Mouse (Mus musculus) WW6 (cell line): ENCODE measurements around the gene Apbb2.

Experiments
- DNase-seq: peaks from one replicate; pipeline ENCODE4 v3.0.0-alpha.2; 2013; ENCODE audit warnings: low read depth, low spot score

The Apbb2 gene

DNA sequence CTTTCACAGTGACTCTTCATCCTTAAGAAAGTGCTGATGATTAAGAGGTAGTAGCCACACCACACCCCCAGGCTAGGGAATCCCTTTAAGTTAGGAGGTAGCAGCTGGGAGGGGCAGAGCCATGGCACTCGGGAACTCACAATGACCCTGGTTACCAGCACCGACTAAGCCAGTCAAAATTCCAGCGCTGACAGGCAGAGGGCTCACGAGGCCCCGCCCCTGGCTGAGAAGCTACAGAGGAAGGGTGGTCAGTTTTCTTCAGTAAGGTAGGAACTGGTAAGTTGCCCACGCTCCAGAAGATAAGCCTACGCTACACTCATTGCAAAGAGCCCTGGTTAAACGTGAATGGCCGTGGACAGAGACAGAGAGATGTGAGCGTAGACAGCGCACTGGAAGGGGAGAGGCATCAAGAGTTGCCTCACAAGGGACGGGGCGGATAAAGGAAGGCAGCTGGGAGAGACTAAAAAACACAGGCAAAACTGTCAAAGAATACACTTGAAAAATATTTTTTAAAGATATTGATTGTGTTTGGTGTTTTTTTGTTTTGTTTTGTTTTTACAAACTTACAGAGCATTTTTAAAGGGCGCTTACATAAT is 100.1 kb downstream of the Apbb2 start:
- peak; percentile 18 for DNase-seq

DNA sequence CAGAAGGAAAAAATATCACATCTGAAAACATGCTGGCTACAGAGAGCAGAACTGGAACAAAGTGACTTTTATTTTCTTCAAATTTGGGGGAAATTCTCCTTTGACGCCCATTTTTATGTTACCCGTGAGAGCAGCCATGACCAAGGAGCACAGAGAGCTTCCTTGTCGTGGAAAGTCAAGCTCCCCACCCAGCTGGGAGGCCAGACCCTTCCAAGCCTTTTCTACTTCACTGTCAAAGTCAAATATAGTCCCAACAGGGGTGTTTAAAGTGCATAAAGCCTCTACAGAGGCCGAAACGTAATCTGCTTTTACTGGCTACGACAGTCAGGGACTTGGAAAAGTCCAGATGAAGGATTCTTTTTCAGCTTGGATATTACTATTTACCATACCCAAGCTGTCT is 101.1 kb downstream of the Apbb2 start:
- no peak for DNase-seq

DNA sequence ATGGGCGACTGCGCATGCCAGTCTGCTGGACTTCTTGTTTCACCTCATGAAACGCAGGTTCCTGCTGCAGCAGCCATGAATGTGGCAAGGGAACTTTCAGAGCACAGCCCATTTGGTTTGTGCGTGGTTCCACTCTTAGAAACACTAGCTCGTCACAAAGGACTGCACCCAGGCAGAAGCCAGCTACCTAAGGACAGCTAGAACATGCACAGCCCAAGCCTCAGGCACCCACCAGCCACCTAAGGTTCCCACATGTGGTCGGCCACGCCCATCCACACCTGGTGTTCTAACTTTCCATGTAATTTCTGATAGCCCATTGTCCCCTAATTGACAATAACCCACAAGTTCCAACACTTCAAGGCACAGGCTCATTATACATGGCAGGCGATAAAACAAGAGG is 102.3 kb downstream of the Apbb2 start:
- DNase-seq: no peak

DNA sequence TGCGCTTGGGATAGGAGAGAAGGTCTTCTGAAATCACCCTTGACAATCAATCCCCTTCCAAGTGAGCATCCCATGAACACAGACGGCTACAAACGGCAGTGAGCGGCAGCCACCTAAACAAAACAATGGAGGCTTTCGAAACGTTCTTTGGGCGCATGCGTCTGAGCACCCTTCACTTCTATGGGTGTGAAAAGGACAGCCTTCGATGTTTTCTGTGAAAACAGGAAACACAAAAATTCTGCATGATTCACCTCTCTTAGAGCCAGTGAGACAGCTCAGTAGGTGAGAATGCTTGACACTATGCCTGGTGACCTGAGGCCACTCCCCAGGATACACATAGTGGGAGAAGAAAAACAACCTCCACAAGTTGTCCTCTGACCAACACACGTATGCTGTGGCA is 103.3 kb downstream of the Apbb2 start:
- no peak for DNase-seq

DNA sequence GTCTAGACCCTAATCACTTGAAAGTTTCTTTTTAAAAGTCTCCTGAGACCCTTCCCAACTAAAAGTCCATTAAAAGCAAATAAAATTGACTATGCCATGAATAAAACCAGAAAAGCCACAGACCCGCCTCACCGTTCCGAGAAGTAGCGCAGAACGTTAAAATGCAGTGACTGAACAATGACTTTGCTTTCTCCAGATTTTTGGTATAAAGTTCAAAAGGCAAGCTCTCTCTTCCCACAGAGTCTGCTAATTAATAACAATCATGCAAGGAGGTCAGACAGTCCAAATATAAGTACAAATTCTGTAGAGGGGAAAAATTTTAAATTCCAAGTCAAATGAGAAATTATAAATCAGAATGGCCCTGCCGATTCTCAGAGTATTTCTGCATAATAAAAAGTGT is 103.9 kb downstream of the Apbb2 start:
- no peak for DNase-seq

DNA sequence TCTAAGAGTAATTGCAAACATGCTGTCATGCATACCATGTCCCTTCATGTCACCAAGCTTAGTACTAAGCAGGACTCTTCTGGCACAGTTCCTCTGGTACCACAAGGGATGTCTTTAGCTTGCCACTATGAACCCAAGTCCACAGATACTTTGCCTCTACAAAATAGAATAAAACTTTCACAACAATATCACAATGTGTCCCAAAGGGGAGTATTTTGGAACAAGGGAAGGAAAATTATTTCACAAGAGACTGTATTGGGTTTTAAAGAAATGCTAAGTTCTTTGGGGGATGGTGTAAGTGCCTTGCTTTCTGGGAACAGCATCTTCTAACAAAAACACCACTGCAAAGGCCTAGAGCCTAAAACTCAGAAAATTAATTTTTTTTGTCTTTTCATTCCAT is 105.2 kb downstream of the Apbb2 start:
- no peak for DNase-seq

DNA sequence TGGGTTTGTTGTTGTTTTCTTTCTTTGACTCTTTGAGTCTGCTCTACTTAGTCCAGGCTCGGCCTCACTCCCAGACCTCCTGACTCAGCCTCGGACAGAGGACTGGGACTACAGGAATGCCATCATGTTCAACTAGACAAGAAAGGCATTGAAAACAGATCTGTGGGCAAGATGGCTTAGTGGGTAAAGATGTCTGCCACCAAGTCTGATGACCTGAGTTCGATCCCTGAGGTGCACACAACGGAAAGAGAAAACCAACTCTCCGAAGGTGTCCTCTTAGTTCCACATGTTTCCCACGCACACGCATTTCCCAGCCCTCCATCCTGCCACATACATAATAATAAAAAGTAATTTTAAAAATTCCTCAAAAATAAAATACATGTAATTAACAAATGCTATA is 106.1 kb downstream of the Apbb2 start:
- no peak for DNase-seq

DNA sequence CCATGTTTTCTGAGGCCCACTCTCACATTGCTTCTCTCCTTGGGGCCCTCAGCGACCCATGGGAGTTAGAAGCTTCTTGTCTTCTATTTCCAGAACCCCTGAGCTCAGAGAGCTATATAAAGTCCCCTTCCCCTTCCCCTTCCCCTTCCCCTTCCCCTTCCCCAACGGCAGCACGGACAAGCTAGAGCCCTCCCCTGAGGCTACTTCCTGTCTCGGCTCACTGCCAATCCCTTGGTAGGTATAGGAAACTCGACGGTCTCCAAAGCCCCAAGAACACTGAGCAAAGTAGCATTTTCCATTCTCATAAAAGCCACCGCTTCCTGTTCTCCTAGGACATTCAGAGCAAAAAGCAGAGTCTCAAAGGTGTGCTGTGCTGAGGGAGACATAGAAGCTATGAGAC is 107.9 kb downstream of the Apbb2 start:
- DNase-seq: no peak

DNA sequence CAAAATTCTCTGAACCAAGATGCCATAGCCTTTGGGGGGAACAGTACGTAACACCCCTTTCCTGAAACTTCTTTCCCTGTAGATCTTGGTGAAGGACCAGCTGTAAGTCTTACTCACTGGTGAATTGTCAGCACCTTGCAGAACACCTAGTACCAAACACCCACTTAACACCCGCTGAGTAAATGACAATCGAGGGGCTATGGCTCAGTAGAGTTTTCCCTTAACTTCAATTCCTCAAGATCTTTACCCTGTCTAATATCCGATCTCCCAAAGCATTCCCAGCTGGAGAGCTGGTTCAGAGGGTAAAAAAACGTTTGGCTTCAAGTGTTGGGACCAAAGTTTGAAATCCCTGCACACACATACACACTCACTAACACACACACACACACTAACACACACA is 109.4 kb downstream of the Apbb2 start:
- DNase-seq: no peak

DNA sequence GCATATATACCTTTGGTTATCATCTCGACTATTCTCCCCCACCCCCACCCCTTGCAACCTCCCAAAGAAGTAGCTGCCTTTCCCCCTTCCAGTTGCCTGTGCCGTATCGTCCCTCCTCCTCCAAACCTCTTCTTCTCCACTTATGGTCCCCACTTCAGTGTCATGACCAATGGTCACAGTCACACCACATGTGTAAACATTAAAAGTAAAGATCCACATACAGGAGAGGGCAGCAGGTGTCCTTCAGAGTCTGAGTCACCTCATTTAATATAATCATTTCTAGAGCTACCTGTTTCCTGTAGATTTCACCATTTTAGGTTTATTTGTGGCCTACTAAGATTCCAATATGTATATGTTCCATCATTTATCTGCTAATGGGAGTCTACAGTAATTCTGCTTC is 113.0 kb downstream of the Apbb2 start:
- no peak for DNase-seq

DNA sequence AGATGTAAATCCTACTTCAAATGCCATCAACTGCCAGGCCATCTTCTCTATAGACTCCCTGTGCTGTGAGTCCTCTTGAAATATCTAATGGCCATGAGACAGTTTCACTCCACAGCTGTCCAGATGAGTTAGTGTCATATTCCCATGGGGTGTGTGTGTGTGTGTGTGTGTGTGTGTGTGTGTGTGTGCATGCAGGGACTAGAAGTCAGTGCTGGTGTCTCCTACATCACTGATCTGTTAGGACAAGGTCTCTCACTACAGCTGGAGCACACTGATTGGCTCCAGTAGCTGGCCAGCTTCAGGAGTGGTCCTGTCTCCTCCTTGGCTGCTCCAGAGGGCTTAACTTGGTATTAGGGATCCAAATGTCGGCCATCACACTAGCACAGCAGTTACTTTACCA is 113.5 kb downstream of the Apbb2 start:
- no peak for DNase-seq

DNA sequence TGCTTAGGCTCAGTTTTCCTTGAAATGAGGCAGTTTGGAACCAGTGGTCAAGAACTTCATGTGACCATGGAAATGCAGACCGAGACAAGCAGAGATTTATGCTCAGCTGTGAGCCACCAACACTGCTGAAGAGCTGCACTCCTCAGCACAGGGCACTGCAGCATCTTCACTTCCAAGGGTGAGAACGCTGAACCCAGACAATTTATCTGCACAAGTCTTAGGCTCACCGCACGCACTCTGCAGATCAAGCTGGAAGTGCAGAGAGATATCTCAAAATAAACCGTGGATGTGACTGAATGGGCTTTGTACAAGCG is 114.2 kb downstream of the Apbb2 start:
- no peak for DNase-seq

DNA sequence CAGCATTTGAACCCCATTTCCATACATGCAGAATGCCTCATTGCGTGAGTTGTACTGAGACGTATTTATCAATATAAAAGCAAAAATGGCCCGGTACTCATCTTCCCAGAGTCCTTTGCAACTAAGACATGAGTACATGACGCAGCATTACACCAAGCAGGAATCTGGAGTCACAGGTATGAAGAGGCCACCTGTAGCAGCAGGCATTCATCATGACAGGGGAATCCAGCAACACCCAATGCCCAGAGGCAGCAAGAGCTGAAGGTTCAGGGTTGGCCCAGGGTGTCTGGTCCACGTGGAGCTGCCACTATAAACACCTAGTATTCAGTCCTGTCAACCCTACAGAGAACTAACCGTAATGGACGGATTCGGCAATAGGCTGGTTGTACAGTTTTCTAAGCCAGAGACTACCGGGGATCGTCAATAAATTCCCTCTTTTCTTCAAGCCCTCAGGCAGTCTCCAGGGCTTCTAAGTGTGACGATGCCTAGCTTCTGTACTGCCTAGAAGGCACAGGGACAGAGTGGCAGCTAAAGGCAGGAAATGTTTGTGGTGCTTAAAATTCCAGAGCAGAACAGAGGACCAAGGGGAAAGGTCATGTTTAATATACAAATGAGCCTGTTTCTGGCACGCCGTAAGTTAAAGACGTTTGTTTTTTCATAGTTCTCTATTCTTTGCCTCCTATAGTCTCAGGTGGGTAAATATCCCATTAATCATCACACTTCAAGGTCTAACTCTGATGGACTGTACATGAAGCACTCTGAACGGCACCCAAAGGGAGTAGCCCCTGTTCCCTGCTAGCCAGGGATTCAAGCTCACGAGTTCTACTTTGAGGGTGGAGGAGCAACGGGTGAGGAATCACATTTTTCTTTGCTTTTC is 114.8 kb downstream of the Apbb2 start:
- no peak for DNase-seq

DNA sequence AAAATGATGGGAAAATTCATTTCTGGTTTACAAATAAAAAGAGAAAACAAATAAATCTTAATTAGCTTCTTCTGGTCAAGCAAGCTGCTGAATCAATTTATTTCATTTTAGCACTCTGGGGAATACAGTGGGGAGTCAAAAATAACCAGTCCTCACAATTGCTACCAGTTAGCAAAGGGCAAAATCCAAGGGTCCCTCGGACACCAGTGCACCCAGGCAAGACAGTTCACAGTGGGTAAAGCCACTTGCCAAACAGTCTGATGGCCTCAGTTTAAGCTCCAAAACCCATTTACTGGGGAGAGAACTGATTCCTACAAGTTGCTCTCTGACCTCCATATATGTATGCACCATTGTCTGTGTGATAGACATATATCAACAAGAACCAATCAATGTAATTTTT is 115.6 kb downstream of the Apbb2 start:
- no peak for DNase-seq

DNA sequence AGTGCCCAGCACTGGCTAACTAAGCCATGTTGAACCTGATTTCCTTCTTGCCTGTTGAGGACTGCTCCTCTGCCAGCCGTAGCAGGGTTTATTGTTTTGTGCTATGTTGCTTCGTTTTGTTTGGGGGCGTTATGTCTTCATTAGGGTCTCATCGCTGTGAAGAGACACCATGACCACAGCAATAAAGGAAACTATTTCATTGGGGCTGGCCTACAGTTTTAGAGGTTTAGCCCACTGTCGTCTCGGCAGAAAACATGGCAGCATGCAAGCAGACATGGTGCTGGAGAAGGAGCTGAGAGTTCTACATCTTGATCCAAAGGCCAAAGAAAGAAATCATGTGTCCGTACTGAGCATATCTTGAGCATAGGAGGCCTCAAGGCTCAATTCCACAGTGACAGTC is 119.0 kb downstream of the Apbb2 start:
- no peak for DNase-seq

DNA sequence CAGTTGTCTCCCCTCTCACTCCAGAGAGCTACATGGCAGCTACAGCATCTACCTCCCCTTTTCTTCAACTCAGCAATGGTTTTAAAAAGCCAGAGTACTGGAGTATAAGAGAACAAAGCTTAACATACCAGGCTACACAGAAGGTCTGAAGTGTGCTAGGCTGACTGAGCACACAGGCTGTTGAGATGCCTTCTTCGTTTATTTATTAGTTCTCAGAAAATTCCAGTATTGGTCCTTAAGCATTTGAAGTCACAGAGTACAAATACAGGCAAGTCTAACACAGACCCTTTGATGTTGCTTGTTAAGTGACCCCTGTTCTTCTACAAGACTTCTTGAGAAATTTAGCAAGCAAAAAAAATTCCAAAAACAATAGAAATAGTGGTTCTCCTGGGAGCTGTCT is 120.4 kb downstream of the Apbb2 start:
- no peak for DNase-seq

DNA sequence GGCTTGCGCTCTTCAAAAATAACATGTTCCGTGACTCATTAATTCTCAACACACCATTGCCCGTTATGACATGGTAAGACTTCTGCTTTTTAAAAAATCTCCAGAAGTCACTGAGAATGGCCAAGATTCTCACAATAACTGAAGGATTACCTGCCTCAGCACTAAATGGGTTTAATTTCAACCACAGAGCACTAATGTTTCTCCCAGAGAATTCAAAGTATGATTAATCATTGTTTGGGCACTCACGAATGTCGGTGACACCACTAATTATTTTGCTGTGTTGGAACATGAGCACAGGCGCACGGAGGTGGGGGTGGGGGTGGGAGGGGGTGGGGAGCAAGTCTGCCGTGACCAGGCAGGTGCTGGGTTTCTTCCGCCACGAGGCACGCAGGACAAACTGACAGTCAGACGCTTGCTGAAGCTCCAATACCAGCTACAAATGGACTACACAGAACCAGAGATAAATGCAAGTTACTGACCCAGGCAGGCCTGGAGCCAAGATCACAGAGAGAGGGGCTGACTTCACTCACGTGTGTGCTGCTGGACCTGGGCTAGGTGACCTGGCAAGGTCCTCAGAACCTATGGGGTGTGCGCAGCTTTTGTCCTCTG is 121.0 kb downstream of the Apbb2 start:
- DNase-seq: no peak

DNA sequence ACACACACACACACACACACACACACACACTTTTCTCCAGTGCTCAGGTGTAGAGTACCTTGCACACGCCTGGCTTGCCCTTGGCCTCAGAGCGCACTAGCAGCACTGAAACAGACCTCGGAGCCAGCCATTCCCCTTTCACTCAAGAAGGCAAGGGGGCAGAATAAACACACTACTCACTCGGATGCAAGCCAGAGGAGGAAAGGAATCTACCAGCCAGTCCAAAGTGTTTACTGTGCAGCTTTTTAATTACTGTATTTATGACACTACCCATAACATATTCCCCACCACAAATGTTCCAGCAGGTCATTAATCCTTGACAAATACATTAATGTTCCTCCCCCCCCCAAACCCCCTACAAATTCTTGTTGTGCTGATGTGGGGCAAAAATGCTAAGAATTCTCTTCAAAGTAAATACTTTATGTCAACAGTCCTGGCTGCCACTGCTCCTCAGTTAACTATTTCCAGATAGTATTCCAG is 121.7 kb downstream of the Apbb2 start:
- no peak for DNase-seq

DNA sequence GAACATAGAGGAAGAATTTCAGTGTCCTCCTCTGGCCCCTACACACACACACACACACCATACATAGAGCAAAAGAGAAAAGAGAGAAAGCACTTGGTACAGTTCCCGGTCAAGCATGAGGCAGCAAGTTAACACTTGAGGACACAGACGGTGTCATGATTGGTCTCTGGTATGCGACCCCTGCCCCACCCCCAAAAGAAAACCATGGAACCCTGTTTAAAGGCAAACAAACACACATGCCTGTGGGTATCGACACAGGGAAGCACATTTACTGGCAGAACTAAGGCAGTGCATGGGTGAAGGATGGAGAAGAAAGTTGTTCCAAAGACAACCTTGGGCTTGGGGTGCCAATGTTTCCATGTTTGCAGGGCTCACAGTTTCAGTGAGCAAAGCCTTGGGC is 123.9 kb downstream of the Apbb2 start:
- DNase-seq: no peak

DNA sequence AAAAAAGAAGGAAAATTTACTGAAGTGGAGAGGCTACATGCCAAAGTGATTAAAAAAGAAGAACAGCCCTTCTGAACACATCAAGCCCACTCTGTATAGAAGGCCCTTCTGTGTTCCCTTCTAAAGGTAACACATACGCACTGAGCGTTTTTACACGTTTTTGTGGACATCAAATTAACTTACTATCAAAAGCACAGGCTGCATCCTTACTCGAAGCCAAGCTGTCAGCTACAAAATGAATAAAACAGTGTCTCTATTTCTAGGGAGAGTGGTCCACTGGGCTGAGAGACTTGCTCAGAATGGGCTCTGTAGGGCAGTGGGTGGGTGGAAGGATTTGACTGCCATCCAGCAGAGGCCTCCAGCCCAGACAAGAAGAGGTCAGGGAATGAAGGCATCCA is 126.0 kb downstream of the Apbb2 start:
- no peak for DNase-seq

DNA sequence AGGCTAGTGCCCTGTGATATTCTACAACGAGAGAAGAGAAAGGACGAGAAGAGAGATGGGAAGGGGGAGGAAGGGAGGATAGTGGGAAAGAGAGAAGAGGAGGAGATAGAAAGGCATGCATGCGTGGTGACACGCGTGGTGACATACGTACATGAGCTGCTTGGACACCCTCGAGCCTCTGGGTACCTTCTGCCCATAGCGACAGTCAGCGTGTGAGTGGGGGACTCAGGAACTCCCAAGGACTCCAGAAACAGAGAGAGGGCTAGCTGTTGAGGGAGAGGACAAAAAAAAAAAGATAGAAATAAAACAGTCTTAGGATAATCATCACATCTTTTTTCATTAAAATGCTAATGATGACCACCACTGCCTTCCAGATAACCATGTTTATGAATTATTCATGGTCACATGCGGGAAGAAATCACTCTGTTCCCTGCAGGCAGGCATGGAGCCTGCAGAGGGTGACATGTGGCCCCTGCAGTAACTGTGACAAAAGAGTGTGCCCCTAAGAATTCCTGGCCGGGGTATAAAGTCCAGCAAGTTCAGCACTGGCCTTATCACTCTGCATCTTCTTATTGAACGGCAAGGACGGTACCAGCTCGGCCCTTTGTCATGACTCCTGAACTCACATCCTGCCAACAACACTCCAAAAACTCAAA is 126.5 kb downstream of the Apbb2 start:
- no peak for DNase-seq

DNA sequence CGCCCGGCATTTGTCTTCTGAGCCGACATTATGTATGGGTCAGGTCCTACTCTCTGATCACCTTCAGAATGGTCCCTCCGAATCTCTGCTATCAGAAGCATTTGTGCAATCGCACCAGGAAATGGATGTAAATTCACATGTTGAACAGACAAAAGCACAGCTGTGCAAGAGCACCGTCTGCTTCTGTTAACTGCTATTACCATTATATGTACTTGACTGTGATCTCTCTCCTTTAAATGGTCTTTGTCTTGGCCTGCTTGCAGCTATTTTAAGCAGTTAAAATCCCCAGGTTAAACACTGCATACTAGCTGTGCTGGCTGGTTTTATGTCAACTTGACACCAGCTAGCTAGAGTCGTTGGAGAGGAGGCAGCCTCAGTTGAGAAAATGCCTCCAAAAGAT is 132.6 kb downstream of the Apbb2 start:
- DNase-seq: no peak

DNA sequence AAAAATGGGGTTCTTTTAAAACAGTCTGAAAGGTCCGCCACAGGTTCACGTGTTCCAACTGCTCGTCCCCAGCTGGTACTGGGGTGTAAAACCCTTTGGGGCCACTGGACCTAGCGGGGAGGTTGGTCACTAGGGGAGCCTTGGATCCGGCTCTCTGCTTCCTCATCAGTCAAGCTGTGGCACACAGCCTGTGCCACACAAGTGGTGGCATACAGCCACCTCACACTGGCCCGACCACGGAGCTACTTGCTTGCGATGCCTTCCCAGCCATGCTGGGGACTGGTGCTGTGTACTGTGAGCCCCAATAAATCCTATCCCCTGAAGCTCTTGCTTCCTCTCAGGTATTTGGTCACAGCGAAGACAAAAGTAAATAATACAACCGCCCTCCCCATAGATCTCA is 142.3 kb downstream of the Apbb2 start:
- no peak for DNase-seq
